Mouse (Mus musculus) adrenal gland, adult 10 weeks (tissue): ENCODE measurements around the gene Crybb2. TPM values are rescaled to one million over a fixed set of nuclear protein-coding genes. Genes with fewer than 3 reads are reported as not detected.

ENCODE experiments used
- polyA plus RNA-seq: library from polyadenylated mRNA; stranded (reverse); fragments of 350-450 nt; fragmentation: Illumina TruSeq; extraction: RNeasy Lipid Tissue Mini Kit (QIAGEN cat#74804); gene quantifications from one replicate; pipeline ENCODE4 v1.2.3, GENCODE M21; 2014; ENCODE audit warnings: low read depth, low replicate concordance

Crybb2 gene
- not detected for polyA plus RNA-seq

GRCm38 (mm10) chr5:113070017-113070416, at the start of gene Crybb2:
Gene Crybb2, minus strand, starts transcription at chr5:113070117.

DNA sequence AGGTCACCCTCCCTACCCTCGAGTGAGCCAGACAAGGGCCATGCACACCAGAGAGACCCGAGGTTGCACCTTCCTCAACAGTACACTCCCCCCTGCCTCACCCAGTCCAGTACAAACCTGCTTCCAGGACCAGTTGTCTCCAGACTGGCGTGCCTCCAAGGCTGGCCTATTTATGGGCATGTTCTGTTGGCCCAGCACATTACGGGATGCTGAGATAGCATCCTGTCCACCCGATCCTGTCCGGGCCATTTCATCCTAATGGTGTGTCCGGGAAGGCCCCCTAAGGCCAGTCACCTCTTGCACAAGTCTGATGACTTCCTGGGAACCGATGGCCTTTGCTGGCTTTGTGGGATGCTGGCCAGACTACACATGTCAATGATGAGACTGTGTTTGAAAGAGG, 11.5 kb upstream of the Crybb2 start, which contains the start of gene Crybb3:
Crybb3 (minus strand) TSS at position 146 of the 400 bp plus-strand sequence.

DNA sequence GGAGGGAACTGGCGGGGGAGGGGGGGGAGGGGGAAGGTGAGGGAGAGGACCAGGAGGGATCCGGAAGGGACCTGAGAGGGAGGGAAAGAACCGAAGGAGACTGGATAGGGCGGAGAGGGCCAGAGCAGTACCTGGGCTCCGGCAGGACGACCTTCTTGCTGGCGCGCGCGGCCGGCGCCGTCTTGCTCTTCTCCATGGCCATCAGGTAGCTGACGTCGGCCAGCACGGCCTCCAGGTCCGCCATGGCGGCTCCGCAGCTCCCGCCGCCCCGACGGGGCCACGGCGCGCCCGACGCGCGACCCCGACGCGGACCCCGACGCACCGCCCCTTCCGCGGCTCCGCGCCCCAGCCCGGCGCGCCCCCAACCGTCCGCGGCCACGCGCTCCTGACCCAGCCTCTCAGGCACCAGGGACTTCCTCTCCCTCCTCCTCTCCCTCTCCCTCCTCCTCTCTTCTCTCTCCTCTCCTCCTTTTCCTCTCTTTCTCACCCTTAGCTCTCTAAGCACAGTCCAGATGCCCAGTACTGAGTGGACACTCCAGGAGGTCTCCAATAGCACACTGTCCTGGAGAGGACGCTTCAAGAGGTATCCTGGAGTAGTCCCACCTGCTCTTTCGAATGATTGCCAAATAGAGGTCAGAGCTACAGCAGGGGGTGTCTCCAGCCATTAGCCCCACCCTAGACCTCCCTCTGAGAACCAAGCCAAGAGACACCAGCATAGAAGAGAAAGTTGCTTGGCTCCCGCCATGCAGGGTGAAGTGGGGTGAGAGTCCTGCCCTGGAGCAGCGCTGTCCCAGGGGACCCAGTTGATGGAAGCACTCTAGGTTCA, 54.5 kb downstream of the Crybb2 start, which contains the start of gene Grk3:
Grk3 (minus strand) TSS at position 556 of the 826 bp plus-strand sequence.

Other genes starting within 250 kb of the Crybb2 start
- gene Myo18b, start 173.8 kb downstream of the Crybb2 start, polyA plus RNA-seq = not detected
- gene Grk3, start 54.3 kb downstream of the Crybb2 start, polyA plus RNA-seq = 14.3 TPM
- gene Crybb3, start 11.5 kb upstream of the Crybb2 start, polyA plus RNA-seq = not detected
- 5.7 TPM for gene 2900026A02Rik, start 151.1 kb upstream of the Crybb2 start, polyA plus RNA-seq
- not detected for gene Tmem211, start 156.8 kb upstream of the Crybb2 start, polyA plus RNA-seq
- gene Sgsm1, start 240.7 kb upstream of the Crybb2 start, polyA plus RNA-seq = 0.87 TPM